Mouse (Mus musculus): Measurements from ENCODE around the gene Odc1. TPM values are rescaled to one million over a fixed set of nuclear protein-coding genes. Genes with fewer than 3 reads are reported as not detected.

Odc1 gene
- total and polyA plus RNA-seq, 3 experiments, result 1,839 to 2,567 (median 2,455) TPM

GRCm38 (mm10) chr12:17552420-17552819 is 7.8 kb downstream of the Odc1 start:
- no peak overlapping the region for H3K4me2 ChIP-seq (ENCODE audit: insufficient read depth, low read depth, poor library complexity, severe bottlenecking)
- H3K79me2 ChIP-seq (replicated peaks; ENCODE audit: control insufficient read depth, extremely low read depth, insufficient read depth, poor library complexity, severe bottlenecking), result peaks cover 12% of the 10 kb centered on the region
- no peaks in the 10 kb centered on the region for H3K9me3 ChIP-seq (replicated peaks; ENCODE audit: low read length)
- H3K27me3 ChIP-seq (replicated peaks), result no peaks in the 10 kb centered on the region
- peak overlapping the region; percentile 9 for H3K27ac ChIP-seq (ENCODE audit: insufficient read depth, low read depth)
- H3K36me3 ChIP-seq (replicated peaks in 1 of 2; ENCODE audit: control insufficient read depth in 1 of 2, insufficient read depth in 1 of 2, low read length in 1 of 2), result peaks cover 38 to 41% of the 10 kb centered on the region in 2 experiments
- peaks cover 18 to 68% of the 10 kb centered on the region in 2 experiments for H3K4me1 ChIP-seq (ENCODE audit: control insufficient read depth in 1 of 2, insufficient read depth in 2 of 2)
- no peak for DNase-seq (ENCODE audit: extremely low read depth)
- H3K4me3 ChIP-seq (replicated peaks in 1 of 3; ENCODE audit: low read depth in 2 of 3, low read length in 2 of 3, poor library complexity in 1 of 3), result no peak overlapping the region
- dilution Hi-C loops (cut with MboI; ENCODE audit: extremely low pct_ligation_motif_present, extremely low pct_unique_long_range_greater_than_20kb, low sequenced_read_pairs), result no loop called here
- H3K9ac ChIP-seq (ENCODE audit: insufficient read depth, low read depth), result no peak overlapping the region
- in situ Hi-C loops (cut with MboI; ENCODE audit: low pct_ligation_motif_present, low pct_unique_long_range_greater_than_20kb, low sequenced_read_pairs), result loop anchor here (5.0 kb wide), 2 partner anchors 185 to 240 kb away; no protein-coding TSS in a partner anchor
- TF ChIP-seq POLR2AphosphoS2 (IDR thresholded peaks at IDR 0.05; ENCODE audit: low read depth, low read length) (peak; percentile 96), ZMIZ1 (IDR thresholded peaks at IDR 0.05; ENCODE audit: low read depth, low read length) (peak; percentile 64), RCOR1 (conservative IDR thresholded peaks at IDR 0.05; ENCODE audit: low read depth, low read length) (peak; percentile 56; the same call in 1 of the 2 replicates), EP300 (IDR thresholded peaks at IDR 0.05; ENCODE audit: low read length) (no peak), NELFE (IDR thresholded peaks at IDR 0.05; ENCODE audit: low read depth, low read length) (no peak), MAX (IDR thresholded peaks at IDR 0.05; ENCODE audit: low read length) (no peak), TBP (conservative IDR thresholded peaks at IDR 0.05; ENCODE audit: low read depth, low read length) (no peak), ZNF384 (IDR thresholded peaks at IDR 0.05; ENCODE audit: low read depth, low read length) (no peak), MXI1 (IDR thresholded peaks at IDR 0.05; ENCODE audit: low read depth, low read length) (peak; percentile 46; the same call in 1 of the 2 replicates), CHD2 (IDR thresholded peaks at IDR 0.05; ENCODE audit: low read length) (peak; percentile 45; the same call in 1 of the 2 replicates), ZKSCAN1 (IDR thresholded peaks at IDR 0.05; ENCODE audit: borderline replicate concordance, low read depth, low read length) (no peak)

- dilution Hi-C loops (cut with MboI; ENCODE audit: extremely low pct_ligation_motif_present, extremely low pct_unique_long_range_greater_than_20kb, low sequenced_read_pairs), result no loop called here
- TF ChIP-seq HCFC1 (IDR thresholded peaks at IDR 0.05; ENCODE audit: low read depth, low read length), result no peak
- peak; percentile 44 for TF ChIP-seq POLR2A (IDR thresholded peaks at IDR 0.05; ENCODE audit: low read depth, low read length)
- in situ Hi-C loops (cut with MboI; ENCODE audit: low pct_ligation_motif_present, low pct_unique_long_range_greater_than_20kb, low sequenced_read_pairs), result loop anchor here (5.0 kb wide), 2 partner anchors 186 to 239 kb away; no protein-coding TSS in a partner anchor
- DNase-seq (ENCODE audit: extremely low read depth), result no peak
- Histone ChIP-seq H3K4me2 (ENCODE audit: insufficient read depth, low read depth, poor library complexity, severe bottlenecking) (no peak overlapping the region), H3K4me1 (ENCODE audit: control insufficient read depth in 1 of 2, insufficient read depth in 2 of 2) (peaks cover 14 to 62% of the 10 kb centered on the region in 2 experiments), H3K79me2 (replicated peaks; ENCODE audit: control insufficient read depth, extremely low read depth, insufficient read depth, poor library complexity, severe bottlenecking) (peaks cover 7% of the 10 kb centered on the region), H3K27ac (ENCODE audit: insufficient read depth, low read depth) (peak overlapping the region; percentile 9), H3K36me3 (replicated peaks in 1 of 2; ENCODE audit: control insufficient read depth in 1 of 2, insufficient read depth in 1 of 2, low read length in 1 of 2) (peaks cover 33 to 36% of the 10 kb centered on the region in 2 experiments), H3K9ac (ENCODE audit: insufficient read depth, low read depth) (no peak overlapping the region), H3K4me3 (replicated peaks in 1 of 3; ENCODE audit: low read depth in 2 of 3, low read length in 2 of 3, poor library complexity in 1 of 3) (no peak overlapping the region), H3K27me3 (replicated peaks) (no peaks in the 10 kb centered on the region), H3K9me3 (replicated peaks; ENCODE audit: low read length) (no peaks in the 10 kb centered on the region)
Measured at GRCm38 (mm10) chr12:17552949-17553348, 8.4 kb downstream of the Odc1 start.

GRCm38 (mm10) chr12:17553627-17554026 is 9.0 kb downstream of the Odc1 start:
- Histone ChIP-seq H3K36me3 (replicated peaks in 1 of 2; ENCODE audit: control insufficient read depth in 1 of 2, insufficient read depth in 1 of 2, low read length in 1 of 2) (peaks cover 27 to 29% of the 10 kb centered on the region in 2 experiments), H3K9ac (ENCODE audit: insufficient read depth, low read depth) (no peak overlapping the region), H3K4me1 (ENCODE audit: control insufficient read depth in 1 of 2, insufficient read depth in 2 of 2) (peaks cover 9 to 55% of the 10 kb centered on the region in 2 experiments), H3K27ac (ENCODE audit: insufficient read depth, low read depth) (peak overlapping the region; percentile 42), H3K79me2 (replicated peaks; ENCODE audit: control insufficient read depth, extremely low read depth, insufficient read depth, poor library complexity, severe bottlenecking) (peaks cover under 1% of the 10 kb centered on the region; the same call in 1 of the 2 replicates), H3K4me2 (ENCODE audit: insufficient read depth, low read depth, poor library complexity, severe bottlenecking) (no peak overlapping the region), H3K27me3 (replicated peaks) (no peaks in the 10 kb centered on the region), H3K4me3 (replicated peaks in 1 of 3; ENCODE audit: low read depth in 2 of 3, low read length in 2 of 3, poor library complexity in 1 of 3) (no peak overlapping the region), H3K9me3 (replicated peaks; ENCODE audit: low read length) (no peaks in the 10 kb centered on the region)
- dilution Hi-C loops (cut with MboI; ENCODE audit: extremely low pct_ligation_motif_present, extremely low pct_unique_long_range_greater_than_20kb, low sequenced_read_pairs) (no loop called here), in situ Hi-C loops (cut with MboI; ENCODE audit: low pct_ligation_motif_present, low pct_unique_long_range_greater_than_20kb, low sequenced_read_pairs) (loop anchor here (5.0 kb wide), 2 partner anchors 186 to 239 kb away; no protein-coding TSS in a partner anchor)
- no peak for DNase-seq (ENCODE audit: extremely low read depth)
- TF ChIP-seq CTCF (conservative IDR thresholded peaks at IDR 0.05 in 1 of 2, IDR thresholded peaks at IDR 0.05 in 1 of 2; ENCODE audit: low read depth in 2 of 2, low read length in 2 of 2), result no peak
- no peak for TF ChIP-seq MAX (IDR thresholded peaks at IDR 0.05; ENCODE audit: low read length)
- no peak for TF ChIP-seq KAT2A (IDR thresholded peaks at IDR 0.05; ENCODE audit: insufficient replicate concordance, low read length)
- no peak for TF ChIP-seq USF2 (conservative IDR thresholded peaks at IDR 0.05; ENCODE audit: low read depth, low read length)
- no peak for TF ChIP-seq RAD21 (IDR thresholded peaks at IDR 0.05; ENCODE audit: low read depth, low read length)
- no peak for TF ChIP-seq MAZ (IDR thresholded peaks at IDR 0.05; ENCODE audit: low read depth, low read length)
- no peak for TF ChIP-seq JUN (IDR thresholded peaks at IDR 0.05; ENCODE audit: insufficient read depth, low read depth, low read length)
- TF ChIP-seq POLR2A (IDR thresholded peaks at IDR 0.05; ENCODE audit: low read depth, low read length), result no peak
- no peak for TF ChIP-seq MEF2A (IDR thresholded peaks at IDR 0.05; ENCODE audit: borderline replicate concordance, low read depth, low read length)
- no peak for TF ChIP-seq NRF1 (IDR thresholded peaks at IDR 0.05; ENCODE audit: low read depth, low read length)
- no peak for TF ChIP-seq TBP (conservative IDR thresholded peaks at IDR 0.05; ENCODE audit: low read depth, low read length)
- no peak for TF ChIP-seq EP300 (IDR thresholded peaks at IDR 0.05; ENCODE audit: low read length)
- no peak for TF ChIP-seq ZMIZ1 (IDR thresholded peaks at IDR 0.05; ENCODE audit: low read depth, low read length)
- TF ChIP-seq CHD1 (IDR thresholded peaks at IDR 0.05; ENCODE audit: low read depth, low read length), result no peak
